Mouse (Mus musculus) frontal cortex, postnatal 14 days (tissue): Measurements from ENCODE around the gene Agrp.
A peak's percentile ranks its signal among the peaks of the same experiment; 100 is the strongest.
"Not testable (repeated sequence)": the region's sequence is repeated elsewhere in the genome, so short reads cannot be mapped to it uniquely, and the experiment has no call there.

ENCODE experiments used
- DNase-seq, 2 experiments: peaks; one replicate each; pipeline ENCODE4 v3.0.0; 2022; ENCODE audit warnings: low spot score in 2 of 2

Agrp gene

GRCm38 (mm10) chr8:105622421-105622920 is 14.7 kb downstream of the Agrp start:
- DNase-seq = peak; percentile 88 to 90

GRCm38 (mm10) chr8:105621841-105622240 is 15.4 kb downstream of the Agrp start:
- no peak for DNase-seq

GRCm38 (mm10) chr8:105620946-105621720 is 16.1 kb downstream of the Agrp start:
- DNase-seq = no peak

- DNase-seq = no peak
Measured at GRCm38 (mm10) chr8:105620211-105620610, 17.0 kb downstream of the Agrp start.

GRCm38 (mm10) chr8:105618892-105619591 is 18.2 kb downstream of the Agrp start:
- DNase-seq = no peak

- no peak for DNase-seq
Measured at GRCm38 (mm10) chr8:105618279-105618634, 18.9 kb downstream of the Agrp start.

- DNase-seq = no peak
Measured at GRCm38 (mm10) chr8:105617451-105618278, 19.5 kb downstream of the Agrp start.

- DNase-seq = no peak
Measured at GRCm38 (mm10) chr8:105615942-105616341, 21.3 kb downstream of the Agrp start.

- DNase-seq = no peak
Measured at GRCm38 (mm10) chr8:105613830-105614511, 23.2 kb downstream of the Agrp start.

GRCm38 (mm10) chr8:105613037-105613436 is 24.2 kb downstream of the Agrp start:
- no peak for DNase-seq

- DNase-seq = no peak
Measured at GRCm38 (mm10) chr8:105611836-105612235, 25.4 kb downstream of the Agrp start.

- DNase-seq = no peak
Measured at GRCm38 (mm10) chr8:105609771-105610170, 27.4 kb downstream of the Agrp start.

GRCm38 (mm10) chr8:105609355-105609754 is 27.8 kb downstream of the Agrp start:
- DNase-seq = no peak

GRCm38 (mm10) chr8:105607684-105608083 is 29.5 kb downstream of the Agrp start:
- DNase-seq = no peak

GRCm38 (mm10) chr8:105607062-105607461 is 30.1 kb downstream of the Agrp start:
- DNase-seq = no peak

GRCm38 (mm10) chr8:105606189-105607023 is 30.8 kb downstream of the Agrp start:
- peak; percentile 81 to 88 for DNase-seq

- peak in 1 of 2 experiments; percentile 42 for DNase-seq
Measured at GRCm38 (mm10) chr8:105605491-105606188, 31.6 kb downstream of the Agrp start.

GRCm38 (mm10) chr8:105604804-105605381 is 32.3 kb downstream of the Agrp start, which contains the start of gene Ripor1:
TSS of gene Ripor1 (plus strand) at chr8:105605255.
- peak; percentile 57 to 67 for DNase-seq

GRCm38 (mm10) chr8:105602540-105602939 is 34.7 kb downstream of the Agrp start:
- not testable (repeated sequence) for DNase-seq
